Mouse (Mus musculus) limb, embryonic 12.5 days (tissue): ENCODE data around the gene Prrt1. TPM values are rescaled to one million over a fixed set of nuclear protein-coding genes. Genes with fewer than 3 reads are reported as not detected.

Experiments
- ATAC-seq: fragments of 200-750 bp; cut with Nextera tagmentation; 2 replicates; pipeline ENCODE4 v1.8.0; 2017; ENCODE audit warnings: low read depth, moderate TSS enrichment; ENCODE audit not compliant: insufficient number of reproducible peaks, insufficient read depth, low FRiP score, low TSS enrichment
- H3K27ac ChIP-seq: fragments of 300-500 bp; sonication (generic); 2 replicates; pipeline ENCODE4 v1.5.1; 2016; ENCODE audit warnings: mild to moderate bottlenecking, moderate library complexity
- H3K27me3 ChIP-seq: fragments of 300-500 bp; sonication (generic); 2 replicates; pipeline ENCODE4 v1.6.1; 2016; ENCODE audit warnings: mild to moderate bottlenecking, moderate library complexity
- H3K36me3 ChIP-seq: fragments of 300-500 bp; sonication (generic); 2 replicates; pipeline ENCODE4 v1.6.1; 2016; ENCODE audit warnings: mild to moderate bottlenecking, moderate library complexity
- H3K4me1 ChIP-seq: fragments of 300-500 bp; sonication (generic); replicated peaks from 2 replicates; pipeline ENCODE4 v1.6.1; 2016
- H3K4me2 ChIP-seq: fragments of 300-500 bp; sonication (generic); 2 replicates; pipeline ENCODE4 v1.6.1; 2016; ENCODE audit warnings: mild to moderate bottlenecking, moderate library complexity
- H3K4me3 ChIP-seq: fragments of 300-500 bp; sonication (generic); replicated peaks from 2 replicates; pipeline ENCODE4 v1.5.1; 2016; ENCODE audit warnings: mild to moderate bottlenecking
- H3K9ac ChIP-seq: fragments of 300-500 bp; sonication (generic); replicated peaks from 2 replicates; pipeline ENCODE4 v1.6.1; 2016; ENCODE audit warnings: mild to moderate bottlenecking, moderate library complexity
- H3K9me3 ChIP-seq: fragments of 300-500 bp; sonication (generic); 2 replicates; pipeline ENCODE4 v1.6.1; 2016; ENCODE audit warnings: mild to moderate bottlenecking, moderate library complexity
- WGBS: fragments of 180-500 bp; shearing (Covaris S2); methylation state at CpG from one replicate; pipeline ENCODE4 v1.1.7; 2016; 5-methylcytosine and 5-hydroxymethylcytosine counted together
- polyA plus RNA-seq: library from polyadenylated mRNA; unstranded; fragments of >200 nt; fragmentation: Nextera tagmentation; extraction: Ambion mirVana; gene quantifications from 2 replicates; pipeline ENCODE4 v1.2.1, GENCODE M21; 2016

The Prrt1 gene
- polyA plus RNA-seq, 1 experiment from 2014 or later, result 0.20 TPM

DNA sequence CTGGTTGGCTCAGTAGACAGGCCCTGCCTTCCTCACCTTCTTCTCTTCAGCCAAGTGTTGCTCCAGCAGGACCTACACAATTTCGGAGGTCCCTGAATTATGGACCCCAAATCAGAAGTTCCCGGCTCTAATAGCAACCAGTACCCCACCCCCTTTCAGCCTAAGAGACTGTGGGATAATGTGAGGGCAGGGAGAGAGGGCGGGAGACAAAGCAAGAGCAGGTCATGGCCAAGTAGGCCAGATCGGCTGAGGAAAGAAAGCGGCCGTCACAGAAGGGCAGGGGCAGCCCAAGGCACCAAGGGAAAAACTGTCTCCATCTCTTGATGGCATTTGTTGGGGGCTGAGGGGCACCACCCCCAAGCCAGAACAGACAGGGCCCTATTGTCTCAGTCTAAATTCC is 13.5 kb upstream of the Prrt1 start, which contains the start of gene Egfl8:
TSS of gene Egfl8 (minus strand) at position 101 of the 400 bp plus-strand sequence.
- 77% methylated on average over 6 of the region's 6 CpGs for WGBS
- Histone ChIP-seq H3K27ac (no peak within 1 kb of the TSS), H3K9me3 (no peaks in the 10 kb centered on the region), H3K36me3 (peaks cover 74% of the 10 kb centered on the region), H3K9ac (peak within 1 kb of the TSS; percentile 31; the same call in 1 of the 2 replicates), H3K4me1 (no peaks in the 10 kb centered on the region), H3K4me3 (no peak within 1 kb of the TSS), H3K4me2 (no peak within 1 kb of the TSS), H3K27me3 (no peaks in the 10 kb centered on the region)
- ATAC-seq, result no peak

DNA sequence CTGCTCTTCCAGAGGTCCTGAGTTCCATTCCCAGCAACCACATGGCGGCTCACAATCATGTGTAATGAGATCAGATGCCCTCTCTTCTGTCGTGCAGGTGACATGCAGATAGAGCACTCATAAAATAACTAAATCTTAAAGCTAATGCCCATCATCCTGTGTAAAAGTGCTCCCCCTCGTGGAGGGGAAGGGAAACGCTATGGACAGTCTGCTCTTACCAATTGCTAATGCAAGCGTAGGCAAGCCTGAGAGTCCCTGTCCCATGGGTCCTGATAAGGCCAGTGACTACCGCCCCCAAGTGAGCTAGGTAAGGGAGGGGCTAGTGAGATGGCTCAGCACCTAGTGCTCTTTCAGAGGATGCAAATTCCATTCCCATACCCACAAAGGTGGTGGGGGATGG is 10.3 kb upstream of the Prrt1 start:
- ATAC-seq, result no peak
- Histone ChIP-seq H3K9ac (no peak overlapping the region), H3K36me3 (peaks cover 72% of the 10 kb centered on the region), H3K27ac (no peak overlapping the region), H3K9me3 (no peaks in the 10 kb centered on the region), H3K4me1 (no peaks in the 10 kb centered on the region), H3K4me3 (no peak overlapping the region), H3K27me3 (no peaks in the 10 kb centered on the region), H3K4me2 (no peak overlapping the region)
- 20% methylated on average over 6 of the region's 6 CpGs for WGBS

DNA sequence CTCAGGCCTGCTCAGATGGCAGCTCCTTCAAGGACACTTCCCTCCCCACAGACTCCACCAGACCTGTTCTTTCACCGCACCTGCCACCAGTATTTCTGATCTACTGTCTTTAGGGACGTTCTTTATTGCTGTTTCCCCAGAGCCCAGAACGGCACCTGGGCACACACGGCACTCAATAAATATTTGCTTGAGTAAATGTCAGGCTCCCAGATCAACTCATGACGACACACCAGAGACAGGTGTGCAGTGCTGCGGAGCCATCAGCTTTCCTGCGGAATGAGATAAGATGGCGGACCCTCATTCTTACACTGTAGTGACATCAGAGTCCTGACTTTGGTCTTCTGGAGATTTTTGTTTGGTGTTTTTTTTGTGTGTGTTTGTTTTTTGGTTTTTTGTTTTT is 8.3 kb upstream of the Prrt1 start:
- no peak overlapping the region for H3K4me3 ChIP-seq
- no peaks in the 10 kb centered on the region for H3K27me3 ChIP-seq
- no peak overlapping the region for H3K9ac ChIP-seq
- no peak overlapping the region for H3K4me2 ChIP-seq
- 90% methylated on average over 8 of the region's 8 CpGs for WGBS
- no peaks in the 10 kb centered on the region for H3K9me3 ChIP-seq
- peaks cover 64% of the 10 kb centered on the region for H3K36me3 ChIP-seq
- no peak for ATAC-seq
- peaks cover under 1% of the 10 kb centered on the region for H3K4me1 ChIP-seq
- H3K27ac ChIP-seq, result no peak overlapping the region

DNA sequence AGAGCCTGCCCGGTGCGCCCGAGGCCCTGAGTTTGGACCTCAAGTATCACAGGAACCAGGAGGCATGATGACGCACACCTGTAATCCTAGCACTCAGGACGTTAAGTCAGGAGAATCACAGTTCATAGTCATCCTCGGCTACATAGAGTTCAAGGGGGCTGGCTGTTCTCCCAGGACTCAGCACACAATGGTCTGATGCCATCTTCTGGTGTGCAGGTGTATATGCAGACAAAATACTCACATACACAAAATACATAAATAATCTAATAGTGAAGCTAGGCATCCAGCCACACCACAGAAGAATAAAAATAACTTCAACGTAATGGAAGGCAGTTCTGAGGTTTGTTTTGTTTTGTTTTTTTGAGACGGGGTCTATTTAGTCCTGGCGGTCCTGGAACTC is 6.2 kb upstream of the Prrt1 start:
- Histone ChIP-seq H3K4me2 (no peak overlapping the region), H3K4me1 (peaks cover 12% of the 10 kb centered on the region), H3K27me3 (no peaks in the 10 kb centered on the region), H3K4me3 (no peak overlapping the region), H3K27ac (no peak overlapping the region), H3K9ac (no peak overlapping the region), H3K9me3 (no peaks in the 10 kb centered on the region), H3K36me3 (peaks cover 48% of the 10 kb centered on the region)
- ATAC-seq, result no peak
- WGBS, result 89% methylated on average over 9 of the region's 9 CpGs

DNA sequence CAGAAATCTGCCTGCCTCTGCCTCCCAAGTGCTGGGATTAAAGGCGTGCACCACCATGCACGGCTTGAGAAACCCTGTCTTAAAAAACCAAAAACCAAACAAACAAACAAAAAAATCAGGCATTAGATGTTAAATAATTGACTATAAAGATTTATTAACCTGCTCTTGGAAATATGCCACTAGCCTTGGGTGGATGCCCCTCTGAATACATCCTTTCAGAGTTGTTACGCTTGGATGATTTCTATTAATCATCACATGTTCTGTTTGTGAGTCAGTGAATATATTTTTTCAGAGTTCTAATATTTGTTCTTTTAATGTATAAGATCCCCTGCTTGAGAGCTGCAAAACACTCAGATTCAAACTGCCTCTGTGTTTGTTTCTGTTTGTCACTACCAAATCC is 4.4 kb upstream of the Prrt1 start:
- H3K27me3 ChIP-seq, result peaks cover 17% of the 10 kb centered on the region
- H3K4me3 ChIP-seq, result no peak overlapping the region
- WGBS, result 92% methylated on average over 3 of the region's 3 CpGs
- peaks cover 46% of the 10 kb centered on the region for H3K36me3 ChIP-seq
- no peak overlapping the region for H3K27ac ChIP-seq
- H3K4me1 ChIP-seq, result peaks cover 29% of the 10 kb centered on the region
- no peak overlapping the region for H3K4me2 ChIP-seq
- H3K9me3 ChIP-seq, result no peaks in the 10 kb centered on the region
- no peak overlapping the region for H3K9ac ChIP-seq
- ATAC-seq, result no peak

DNA sequence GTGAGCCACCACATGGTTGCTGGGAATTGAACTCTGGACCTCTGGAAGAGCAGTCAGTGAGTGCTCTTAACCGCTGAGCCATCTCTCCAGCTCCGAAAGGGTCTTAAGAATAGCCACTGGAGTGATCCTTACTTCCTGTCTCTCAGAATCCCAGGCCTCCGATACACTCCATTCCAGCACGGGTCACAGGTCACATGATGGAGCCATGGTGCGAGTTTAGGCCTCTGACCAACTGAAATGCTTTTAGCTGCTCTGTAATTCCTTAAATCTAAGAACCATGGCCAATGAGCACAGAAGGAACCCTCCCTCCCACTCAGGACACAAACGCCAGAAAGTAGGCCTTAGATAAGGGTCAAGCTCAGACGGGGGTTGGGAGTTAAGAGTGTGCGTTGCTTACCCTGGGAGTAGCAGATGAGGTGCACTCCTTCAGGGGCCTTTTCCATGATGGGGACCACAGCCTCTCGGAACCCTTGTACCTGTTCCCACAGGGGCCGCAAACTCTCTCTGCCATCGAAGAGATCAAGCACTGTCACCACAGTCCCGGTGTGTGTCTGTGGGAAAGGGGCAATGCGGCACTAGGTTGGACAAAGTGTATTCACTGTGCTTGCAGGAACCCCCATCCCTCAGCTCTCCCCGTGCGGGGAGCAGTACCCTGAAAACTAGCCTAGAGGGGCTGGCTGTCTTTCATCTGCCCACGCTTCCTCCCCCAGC is 3.1 kb upstream of the Prrt1 start:
- peak overlapping the region; percentile 90 for H3K27ac ChIP-seq
- H3K9ac ChIP-seq, result peak overlapping the region; percentile 73
- H3K36me3 ChIP-seq, result peaks cover 38% of the 10 kb centered on the region
- H3K4me3 ChIP-seq, result peak overlapping the region; percentile 76
- peaks cover 42% of the 10 kb centered on the region for H3K4me1 ChIP-seq
- H3K9me3 ChIP-seq, result no peaks in the 10 kb centered on the region
- 54% methylated on average over 16 of the region's 16 CpGs for WGBS
- H3K27me3 ChIP-seq, result peaks cover 29% of the 10 kb centered on the region
- peak overlapping the region; percentile 87 for H3K4me2 ChIP-seq
- ATAC-seq, result no peak

DNA sequence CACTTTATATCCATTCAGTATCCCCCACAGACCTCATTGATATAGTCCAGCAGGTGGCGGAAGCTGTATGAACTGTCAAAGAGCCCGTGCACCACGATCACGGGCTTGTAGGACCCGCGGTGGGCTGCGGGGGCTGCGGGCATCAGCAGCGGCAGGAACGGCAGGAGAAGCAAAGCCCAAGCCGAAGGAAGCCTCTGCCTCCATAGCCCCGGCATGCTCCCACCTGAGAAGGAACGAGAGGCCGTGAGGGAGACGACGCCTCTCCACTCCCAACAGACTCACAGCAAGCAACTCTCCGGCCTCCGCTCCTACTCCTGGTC is 2.6 kb upstream of the Prrt1 start:
- 0 out of 2 replicates have a peak, but pooled peaks have one; percentile 4 for ATAC-seq
- WGBS, result under 1% methylated on average over 18 of the region's 18 CpGs
- peaks cover 47% of the 10 kb centered on the region for H3K4me1 ChIP-seq

DNA sequence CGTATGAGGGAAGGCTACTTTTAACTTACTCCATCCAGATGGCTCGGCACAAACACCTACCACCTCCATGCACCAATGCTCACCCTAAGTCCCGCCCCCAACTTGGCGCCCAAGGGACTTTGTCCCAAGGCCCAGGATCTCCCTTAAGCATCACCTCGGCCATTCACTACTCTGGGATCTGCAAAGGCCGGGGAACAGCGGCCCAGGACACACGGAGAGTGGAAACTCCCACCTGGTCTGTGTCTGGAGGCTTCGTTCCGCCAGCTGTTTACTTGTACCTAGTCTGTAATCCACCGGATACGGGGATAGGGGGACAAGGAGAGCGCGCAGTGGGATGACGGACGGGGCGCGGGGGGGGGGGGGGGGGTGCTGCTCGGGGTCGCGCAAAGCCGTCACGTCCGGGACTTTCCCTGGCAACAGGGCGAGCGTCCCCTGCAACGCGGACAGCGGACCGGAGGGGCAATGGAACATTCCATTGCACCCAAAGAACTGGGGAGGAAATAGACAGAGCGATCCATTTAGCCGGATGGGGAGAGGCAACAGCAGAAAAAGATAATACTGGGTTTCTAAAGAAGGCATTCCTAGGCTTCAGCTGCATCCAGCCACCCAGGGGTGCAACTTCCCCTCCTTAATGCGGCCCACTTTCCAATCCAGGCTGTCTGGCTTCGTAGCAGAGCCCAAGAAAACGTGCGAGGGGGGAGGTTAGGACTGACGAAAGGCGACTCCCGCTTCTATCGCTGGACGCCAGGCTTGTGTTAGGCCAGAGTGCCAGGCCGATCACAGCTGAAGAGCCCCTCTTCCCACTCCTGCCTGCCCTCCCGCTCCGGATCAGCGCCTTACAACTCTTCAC is 2.0 kb upstream of the Prrt1 start:
- peak overlapping the region; percentile 87 for H3K4me2 ChIP-seq
- H3K27ac ChIP-seq, result peak overlapping the region; percentile 90
- peaks cover 40% of the 10 kb centered on the region for H3K27me3 ChIP-seq
- ATAC-seq, result peak; percentile 73
- peaks cover 29% of the 10 kb centered on the region for H3K36me3 ChIP-seq
- H3K4me1 ChIP-seq, result peaks cover 53% of the 10 kb centered on the region
- peak overlapping the region; percentile 73 for H3K9ac ChIP-seq
- no peaks in the 10 kb centered on the region for H3K9me3 ChIP-seq
- H3K4me3 ChIP-seq, result peak overlapping the region; percentile 76
- under 1% methylated on average over 43 of the region's 45 CpGs for WGBS

More for the DNA sequence above, 2.6 kb upstream of the Prrt1 start:
- Histone ChIP-seq H3K4me3 (peak overlapping the region; percentile 76), H3K4me2 (peak overlapping the region; percentile 87), H3K27ac (peak overlapping the region; percentile 90), H3K9ac (peak overlapping the region; percentile 73), H3K27me3 (peaks cover 35% of the 10 kb centered on the region), H3K9me3 (no peaks in the 10 kb centered on the region), H3K36me3 (peaks cover 35% of the 10 kb centered on the region)

DNA sequence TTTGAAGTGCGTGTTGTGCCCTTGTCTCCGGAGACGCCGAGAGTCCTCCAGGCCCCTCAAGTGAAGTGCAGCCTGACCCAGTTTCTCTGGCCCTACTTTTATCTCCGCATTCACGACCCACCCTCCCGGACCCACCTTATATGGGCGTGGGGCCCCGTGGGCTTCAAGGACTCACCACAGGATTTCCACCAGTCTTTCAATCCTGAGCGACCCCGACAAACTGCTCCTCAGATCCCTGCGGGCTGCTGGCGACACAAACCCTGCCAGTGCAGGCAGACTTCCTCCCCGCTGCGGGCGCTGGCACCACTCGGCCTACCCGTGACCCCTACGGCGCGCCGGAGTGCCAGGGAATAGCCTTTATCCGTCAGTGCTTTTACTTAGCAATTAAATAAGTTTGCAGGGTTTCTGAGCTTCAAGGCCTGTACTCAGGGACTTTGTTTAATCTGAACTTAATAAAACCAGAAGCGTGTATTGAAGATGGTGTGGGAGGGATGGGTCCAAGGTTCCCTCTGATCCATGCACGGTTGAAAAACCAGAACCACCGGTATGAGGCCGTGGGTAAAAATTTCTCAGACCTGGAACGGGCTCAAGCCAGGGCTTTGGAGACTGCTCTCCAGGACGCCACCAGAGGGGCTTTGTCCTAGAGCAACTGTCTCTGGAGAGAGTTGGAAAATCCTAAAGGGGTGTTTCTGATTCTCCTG is 1.2 kb upstream of the Prrt1 start, which contains the start of gene Ppt2:
TSS of gene Ppt2 (minus strand) at position 568 of the 701 bp plus-strand sequence.
- H3K4me3 ChIP-seq, result peak within 1 kb of the TSS; percentile 76
- peak within 1 kb of the TSS; percentile 90 for H3K27ac ChIP-seq
- H3K27me3 ChIP-seq, result peaks cover 48% of the 10 kb centered on the region
- peak within 1 kb of the TSS; percentile 73 for H3K9ac ChIP-seq
- peaks cover 54% of the 10 kb centered on the region for H3K4me1 ChIP-seq
- peak; percentile 6; the same call in 1 of the 2 replicates for ATAC-seq
- peaks cover 21% of the 10 kb centered on the region for H3K36me3 ChIP-seq
- peak within 1 kb of the TSS; percentile 87 for H3K4me2 ChIP-seq
- 6% methylated on average over 29 of the region's 29 CpGs for WGBS
- no peaks in the 10 kb centered on the region for H3K9me3 ChIP-seq

DNA sequence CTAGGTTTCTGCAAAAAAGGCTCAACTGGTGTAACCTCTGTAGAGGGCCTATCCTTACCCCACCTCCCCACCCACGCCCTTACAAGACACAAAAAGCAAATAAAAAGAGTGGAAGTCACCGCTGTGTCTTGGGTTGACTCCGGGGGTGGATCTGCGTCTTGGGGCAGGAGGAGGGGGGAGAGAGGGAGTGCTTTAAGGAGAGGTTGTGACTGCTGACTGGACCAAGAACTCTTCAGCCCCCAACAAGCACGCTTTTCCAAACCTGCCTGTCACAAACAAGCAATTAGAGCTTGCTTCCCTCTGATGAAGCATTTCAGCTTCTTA is 727 bp upstream of the Prrt1 start:
- peaks cover 53% of the 10 kb centered on the region for H3K27me3 ChIP-seq
- peaks cover 54% of the 10 kb centered on the region for H3K4me1 ChIP-seq
- no peak for ATAC-seq
- WGBS, result 28% methylated on average over 5 of the region's 5 CpGs
- H3K4me2 ChIP-seq, result peak overlapping the region; percentile 87
- peak overlapping the region; percentile 76 for H3K4me3 ChIP-seq
- H3K36me3 ChIP-seq, result peaks cover 16% of the 10 kb centered on the region
- H3K9me3 ChIP-seq, result no peaks in the 10 kb centered on the region
- H3K9ac ChIP-seq, result peak overlapping the region; percentile 73; the same call in 1 of the 2 replicates
- no peak overlapping the region for H3K27ac ChIP-seq
